Mouse (Mus musculus): ENCODE data around the gene Ifit3b. TPM values are rescaled to one million over a fixed set of nuclear protein-coding genes. Genes with fewer than 3 reads are reported as not detected.
"Not testable (repeated sequence)": the region's sequence is repeated elsewhere in the genome, so short reads cannot be mapped to it uniquely, and the experiment has no call there.

Gene Ifit3b
- 1 to 10 TPM; 1.1 to 1.4 TPM for total RNA-seq (2021)

DNA sequence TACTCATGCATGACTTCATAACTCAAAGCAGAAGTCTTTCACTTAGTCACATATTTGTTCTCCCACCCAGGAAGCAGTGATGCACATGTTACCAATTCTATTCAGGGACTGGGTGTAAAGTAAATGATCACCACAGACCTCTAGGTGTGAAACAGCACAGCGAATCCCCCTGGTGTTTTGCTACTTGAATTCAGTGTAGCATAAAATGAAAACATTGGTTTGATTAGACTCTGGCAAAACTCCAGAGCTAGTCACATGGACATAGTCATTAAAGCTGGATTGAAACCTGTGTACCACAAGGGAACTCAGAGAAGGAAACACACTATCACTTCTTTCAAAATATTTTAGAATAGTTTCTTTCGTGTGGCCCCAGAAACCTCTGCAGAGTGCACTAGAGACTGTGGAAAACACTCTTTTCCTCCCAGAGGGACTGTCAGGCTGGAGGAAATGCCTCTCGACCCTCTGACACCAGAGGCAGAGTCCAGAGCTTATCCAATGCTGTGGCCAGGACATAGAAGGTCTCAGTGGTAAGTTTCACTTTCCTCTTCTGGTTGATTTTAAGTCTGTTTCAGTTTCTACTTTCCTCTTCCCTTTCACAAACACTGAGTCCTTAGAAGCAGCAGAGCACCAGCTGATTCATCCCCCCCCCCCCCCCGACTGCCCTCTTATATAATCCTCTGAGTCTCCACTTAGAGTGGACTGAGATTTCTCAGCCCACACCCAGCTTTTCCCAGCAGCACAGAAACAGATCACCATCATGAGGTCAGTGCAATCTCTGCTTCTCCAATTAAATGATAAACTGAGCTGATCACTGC, at the start of gene Ifit3b:
TSS of gene Ifit3b (plus strand) at position 734 of the 815 bp plus-strand sequence.
- not testable (repeated sequence) for DNase-seq

DNA sequence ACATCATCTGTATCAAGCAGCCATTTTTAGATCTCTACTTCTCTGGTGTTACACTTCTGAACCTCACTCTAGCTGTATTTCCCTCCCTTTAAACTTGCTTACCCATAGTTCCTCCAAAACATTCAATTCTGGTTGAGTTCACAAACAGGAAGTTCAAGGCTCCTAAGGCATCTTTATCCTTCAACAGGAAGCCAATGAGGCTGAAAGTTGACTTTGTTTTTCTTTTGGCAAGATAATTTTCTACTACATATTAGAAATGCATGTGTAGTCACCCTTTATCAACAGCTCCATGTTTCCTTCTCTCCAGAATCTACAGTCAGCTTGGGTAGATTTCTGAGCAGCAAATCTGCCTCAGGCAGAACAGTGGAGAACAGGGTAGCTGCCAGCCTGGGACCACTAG, 45.2 kb upstream of the Ifit3b start:
- DNase-seq, result no peak

DNA sequence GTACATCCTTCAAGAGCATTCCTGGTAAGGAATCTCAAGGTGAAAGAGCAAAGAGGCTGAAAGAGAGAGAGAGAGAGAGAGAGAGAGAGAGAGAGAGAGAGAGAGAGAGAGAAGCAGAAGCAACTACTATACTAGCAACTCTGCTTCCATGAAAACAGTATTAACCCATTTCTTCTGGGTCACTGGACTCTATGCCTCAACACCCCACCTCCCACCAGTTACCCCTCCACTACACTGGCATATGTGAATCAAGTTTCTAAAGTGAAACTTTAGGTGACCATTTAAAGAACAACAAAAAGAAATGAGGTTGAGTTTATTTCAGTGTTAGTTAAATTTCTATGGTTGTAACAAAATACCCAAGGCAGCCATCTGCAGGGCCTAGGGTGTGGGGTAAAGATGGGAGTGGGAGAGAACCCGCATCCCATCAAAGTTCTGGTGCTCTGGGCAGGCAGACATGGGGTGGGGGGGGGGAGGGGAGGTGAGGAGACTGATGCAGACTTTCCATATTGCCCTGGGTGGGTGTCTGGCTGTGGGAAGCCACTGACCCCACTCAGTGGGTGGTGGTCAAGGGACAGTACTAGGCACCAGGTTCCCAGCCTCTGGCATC, 41.5 kb upstream of the Ifit3b start:
- no peak for DNase-seq

DNA sequence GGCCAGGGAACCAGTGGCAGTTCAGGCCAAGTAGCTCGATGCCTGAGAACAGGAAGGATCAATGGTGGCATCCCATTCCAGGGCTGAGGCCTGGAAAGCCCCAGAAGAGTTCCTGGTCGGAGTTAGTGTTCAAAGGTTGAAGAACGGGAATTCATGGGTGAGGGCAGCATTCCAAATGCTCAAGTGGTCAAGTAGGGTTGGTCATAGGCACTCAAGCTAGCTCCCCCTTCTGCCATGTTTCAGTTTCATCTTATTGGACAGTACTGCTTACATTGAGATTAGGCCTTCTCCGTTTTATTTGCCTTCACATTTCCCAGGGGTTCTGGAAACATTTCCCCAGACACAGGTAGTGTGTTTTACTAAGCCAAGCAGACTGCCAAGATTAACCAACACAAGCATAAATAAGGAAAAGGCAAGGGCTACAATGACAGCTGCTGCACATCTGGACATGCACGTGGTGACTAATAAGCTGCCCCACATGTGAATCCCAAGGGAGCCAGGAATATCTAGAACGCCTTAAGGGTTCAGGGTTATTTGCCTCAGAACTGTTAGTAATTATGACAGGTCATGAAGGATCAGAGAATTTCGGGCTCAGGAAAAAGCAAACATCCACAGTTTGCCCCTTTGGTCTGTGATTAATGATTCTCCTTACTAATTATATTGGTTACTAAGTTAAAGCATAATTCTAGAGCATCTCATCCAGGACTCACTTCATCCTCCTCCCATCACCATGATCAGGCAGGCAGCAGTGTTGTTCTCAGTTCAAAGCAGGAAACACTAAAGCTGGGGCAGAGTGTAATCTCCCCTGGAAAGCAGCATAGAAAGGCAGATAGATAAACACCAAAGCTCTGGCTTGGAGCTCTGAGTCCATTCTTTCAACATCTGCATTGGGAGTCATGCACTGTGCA, 38.5 kb upstream of the Ifit3b start:
- no peak for DNase-seq

DNA sequence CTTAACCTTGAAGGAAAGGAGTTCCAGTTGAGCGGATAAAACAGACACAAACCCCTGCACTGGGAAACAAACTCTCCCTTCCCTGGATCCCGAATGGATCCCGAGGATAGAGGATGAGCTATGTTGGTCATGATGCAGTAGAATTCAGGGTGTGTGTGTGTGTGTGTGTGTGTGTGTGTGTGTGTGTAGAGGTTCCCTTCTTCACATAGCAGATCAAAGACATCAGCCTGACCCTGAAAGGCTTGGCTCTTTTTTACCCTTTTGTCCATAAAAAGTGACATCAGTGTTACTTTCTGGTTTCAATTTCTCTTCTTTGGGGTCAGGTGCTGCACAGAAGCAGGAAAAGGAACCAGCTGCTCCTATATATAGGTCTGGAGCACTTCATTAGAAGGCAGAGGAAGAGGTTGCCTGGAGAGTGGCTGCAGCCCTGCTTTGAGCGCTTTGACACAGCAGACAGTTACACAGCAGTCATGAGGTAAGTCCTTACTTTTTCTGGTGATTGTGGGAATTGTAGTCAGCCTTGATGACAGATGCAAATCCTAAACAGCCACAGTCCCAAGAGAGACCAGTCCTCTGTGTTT, 37.8 kb upstream of the Ifit3b start:
- DNase-seq, result no peak

DNA sequence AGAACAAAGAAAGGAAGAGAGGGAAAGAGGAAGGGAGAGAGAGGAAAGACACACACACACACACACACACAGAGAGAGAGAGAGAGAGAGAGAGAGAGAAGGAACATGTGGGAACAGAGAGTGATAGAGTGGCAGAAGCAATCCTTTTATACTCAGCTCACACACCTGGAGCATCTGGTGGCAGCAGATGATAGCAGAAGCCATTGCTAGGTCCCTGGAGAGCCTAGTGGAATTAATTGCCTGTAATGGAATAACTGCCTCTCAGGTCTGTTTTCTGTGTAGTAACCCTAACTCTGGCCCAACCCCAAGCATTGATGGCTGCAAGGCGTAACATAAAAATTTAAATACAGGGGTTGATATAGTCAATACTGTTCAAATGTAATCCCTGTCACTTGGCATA, 36.7 kb upstream of the Ifit3b start:
- DNase-seq, result no peak

DNA sequence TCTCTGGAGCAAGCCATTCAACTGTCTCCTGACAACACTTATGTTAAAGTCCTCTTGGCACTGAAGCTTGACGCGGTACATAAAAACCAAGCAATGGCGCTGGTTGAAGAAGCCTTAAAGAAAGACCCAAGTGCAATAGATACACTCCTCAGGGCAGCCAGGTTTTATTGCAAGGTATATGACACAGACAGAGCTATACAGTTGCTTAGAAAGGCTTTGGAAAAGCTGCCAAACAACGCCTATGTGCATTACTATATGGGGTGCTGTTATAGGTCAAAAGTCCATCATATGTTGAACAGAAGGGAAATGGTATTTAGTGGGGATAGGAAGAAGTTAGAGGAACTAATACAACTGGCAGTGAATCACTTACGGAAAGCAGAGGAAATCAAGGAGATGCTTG, 34.1 kb upstream of the Ifit3b start:
- no peak for DNase-seq

DNA sequence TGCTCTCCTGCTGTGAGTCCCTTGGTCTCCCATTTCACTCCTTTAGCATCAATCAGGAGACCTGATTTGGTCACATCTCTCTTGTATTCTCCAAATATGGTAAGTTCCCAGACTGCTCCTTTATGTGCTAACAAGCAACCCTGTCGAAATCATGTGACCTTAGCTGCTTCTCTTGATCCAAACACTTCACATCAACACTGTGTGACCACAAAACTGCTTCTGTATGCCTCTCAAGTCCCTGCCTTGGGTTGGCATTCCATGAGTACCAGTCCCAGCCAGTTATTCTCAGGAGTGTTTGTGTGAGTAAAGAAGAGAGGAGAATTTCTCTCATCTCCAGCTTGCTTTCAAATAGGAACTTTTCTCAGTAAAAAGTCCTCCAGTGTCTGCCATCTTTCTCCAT, 30.6 kb upstream of the Ifit3b start:
- no peak for DNase-seq

DNA sequence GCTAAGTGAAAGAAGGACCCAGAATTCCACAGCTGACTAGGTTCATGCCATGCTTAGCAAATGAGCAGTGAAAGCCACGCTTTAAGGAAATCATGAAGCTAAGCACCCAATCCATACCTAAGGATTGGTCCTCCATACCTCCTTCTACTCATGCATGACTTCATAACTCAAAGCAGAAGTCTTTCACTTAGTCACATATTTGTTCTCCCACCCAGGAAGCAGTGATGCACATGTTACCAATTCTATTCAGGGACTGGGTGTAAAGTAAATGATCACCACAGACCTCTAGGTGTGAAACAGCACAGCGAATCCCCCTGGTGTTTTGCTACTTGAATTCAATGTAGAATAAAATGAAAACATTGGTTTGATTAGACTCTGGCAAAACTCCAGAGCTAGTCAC, 25.1 kb upstream of the Ifit3b start:
- not testable (repeated sequence) for DNase-seq

DNA sequence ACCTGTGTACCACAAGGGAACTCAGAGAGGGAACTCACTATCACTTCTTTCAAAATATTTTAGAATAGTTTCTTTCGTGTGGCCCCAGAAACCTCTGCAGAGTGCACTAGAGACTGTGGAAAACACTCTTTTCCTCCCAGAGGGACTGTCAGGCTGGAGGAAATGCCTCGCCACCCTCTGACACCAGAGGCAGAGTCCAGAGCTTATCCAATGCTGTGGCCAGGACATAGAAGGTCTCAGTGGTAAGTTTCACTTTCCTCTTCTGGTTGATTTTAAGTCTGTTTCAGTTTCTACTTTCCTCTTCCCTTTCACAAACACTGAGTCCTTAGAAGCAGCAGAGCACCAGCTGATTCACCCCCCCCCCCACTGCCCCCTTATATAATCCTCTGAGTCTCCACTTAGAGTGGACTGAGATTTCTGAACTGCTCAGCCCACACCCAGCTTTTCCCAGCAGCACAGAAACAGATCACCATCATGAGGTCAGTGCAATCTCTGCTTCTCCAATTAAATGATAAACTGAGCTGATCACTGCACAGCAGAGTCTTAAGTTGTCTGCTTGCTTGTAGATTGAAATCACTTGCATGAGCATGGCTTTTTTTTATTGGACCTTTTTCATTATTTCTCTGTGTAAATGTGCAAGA, 24.5 kb upstream of the Ifit3b start, which contains the start of gene Ifit3:
TSS of gene Ifit3 (plus strand) at position 406 of the 641 bp plus-strand sequence.
- DNase-seq, result not testable (repeated sequence)

DNA sequence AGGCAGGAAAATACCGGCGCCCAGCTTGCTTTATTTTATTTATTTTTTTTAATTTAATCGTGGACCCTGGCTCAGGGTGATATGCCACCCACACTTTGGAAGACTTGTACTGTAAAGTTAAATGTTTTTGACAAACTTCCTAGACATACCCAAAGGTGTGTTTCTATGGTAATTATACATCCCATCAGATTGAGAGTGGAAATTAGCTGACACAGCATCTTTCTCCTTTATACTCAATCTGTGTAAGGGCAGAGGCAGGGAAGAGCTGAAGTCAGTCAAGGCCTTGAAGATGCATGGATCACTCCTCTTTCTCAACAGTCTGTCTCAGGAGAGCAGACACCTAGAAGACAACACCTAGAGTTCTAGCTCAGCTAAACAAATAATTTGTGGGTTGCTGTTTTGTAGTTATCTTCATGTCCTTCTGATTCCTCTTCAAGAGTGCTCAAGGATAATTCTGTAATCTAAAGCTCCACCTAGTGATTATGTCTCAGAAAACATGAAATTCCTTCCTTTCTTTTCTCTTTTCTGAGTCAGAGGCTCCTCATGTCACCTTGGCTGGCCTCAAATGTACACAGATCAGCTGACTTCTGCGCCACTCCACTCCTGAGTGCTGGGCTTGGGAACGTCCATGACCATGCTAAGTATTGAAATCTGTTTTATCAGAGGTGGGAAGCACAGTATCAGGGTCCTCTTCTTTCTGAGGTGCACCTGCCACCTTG, 21.9 kb upstream of the Ifit3b start:
- DNase-seq, result not testable (repeated sequence)

DNA sequence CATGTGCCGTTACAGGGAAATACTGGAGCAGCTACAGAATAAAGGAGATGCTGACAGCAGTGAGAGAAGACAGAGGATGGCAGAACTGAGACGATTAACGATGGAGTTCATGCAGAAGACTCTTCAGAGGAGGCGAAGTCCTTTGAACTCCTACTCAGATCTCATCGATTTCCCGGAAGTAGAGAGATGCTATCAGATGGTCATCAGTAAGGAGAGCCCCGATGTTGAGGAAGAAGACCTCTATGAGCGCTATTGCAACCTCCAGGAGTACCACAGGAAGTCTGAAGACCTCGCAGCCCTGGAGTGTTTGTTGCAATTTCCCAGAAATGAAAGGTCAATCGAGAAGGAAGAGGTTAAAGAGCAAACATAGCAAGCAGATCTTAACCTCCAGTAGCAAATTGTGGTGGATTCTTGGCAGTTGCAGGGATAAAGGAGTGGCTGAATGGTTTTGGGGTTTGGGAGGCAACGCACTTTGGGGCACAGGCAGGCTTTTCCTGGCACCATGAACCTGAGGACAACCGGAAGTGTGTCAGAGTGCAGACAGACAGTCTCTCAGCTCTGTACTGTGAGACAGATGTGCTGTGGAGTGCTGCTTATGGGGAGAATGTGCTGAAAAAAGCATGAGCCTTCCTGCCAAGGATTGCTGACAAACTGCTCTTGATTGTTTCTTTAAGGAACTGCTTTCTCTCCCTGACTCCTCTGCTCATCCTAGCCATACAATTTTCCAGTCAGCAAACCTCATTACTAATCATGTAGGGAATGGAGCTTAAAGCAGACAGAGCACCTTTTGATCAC, 19.7 kb upstream of the Ifit3b start:
- not testable (repeated sequence) for DNase-seq

DNA sequence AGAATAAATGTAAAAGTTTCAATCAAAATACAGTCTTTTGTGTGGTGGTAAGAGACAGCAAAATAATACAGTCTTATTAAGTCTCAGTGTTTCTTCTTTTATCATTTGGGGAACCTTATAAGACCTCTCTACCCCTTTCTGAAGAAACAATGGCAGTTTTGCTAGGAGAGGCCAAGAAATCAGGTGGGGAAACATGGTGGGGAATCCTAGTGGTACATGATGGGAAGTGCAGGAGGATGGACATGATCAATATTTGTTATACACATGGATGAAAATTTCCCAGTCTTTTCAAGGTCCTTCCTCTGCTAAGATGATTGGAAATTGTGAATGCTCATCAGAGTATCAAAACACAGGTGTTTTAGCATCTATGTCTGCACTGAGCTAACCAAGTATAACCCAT, 18.8 kb upstream of the Ifit3b start:
- no peak for DNase-seq

DNA sequence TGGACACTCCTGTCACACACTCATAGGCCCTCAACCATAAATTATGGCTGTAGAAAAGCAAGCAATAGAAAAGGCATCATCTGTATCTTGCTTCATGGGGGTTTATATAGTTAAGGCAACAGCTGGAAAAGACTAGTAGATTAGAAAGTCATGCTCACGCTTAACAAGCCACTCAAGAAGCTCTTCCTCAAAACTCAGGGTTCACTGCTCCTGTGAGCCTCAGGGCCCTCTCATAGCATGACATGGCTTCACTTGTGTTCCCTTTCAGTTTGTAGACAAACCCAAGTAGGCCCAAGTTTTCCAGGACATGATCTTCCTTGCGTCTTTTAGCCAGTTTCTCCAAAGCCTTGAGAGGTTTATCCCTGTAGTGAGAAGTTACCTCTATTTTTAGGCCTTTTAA, 14.3 kb upstream of the Ifit3b start:
- no peak for DNase-seq

DNA sequence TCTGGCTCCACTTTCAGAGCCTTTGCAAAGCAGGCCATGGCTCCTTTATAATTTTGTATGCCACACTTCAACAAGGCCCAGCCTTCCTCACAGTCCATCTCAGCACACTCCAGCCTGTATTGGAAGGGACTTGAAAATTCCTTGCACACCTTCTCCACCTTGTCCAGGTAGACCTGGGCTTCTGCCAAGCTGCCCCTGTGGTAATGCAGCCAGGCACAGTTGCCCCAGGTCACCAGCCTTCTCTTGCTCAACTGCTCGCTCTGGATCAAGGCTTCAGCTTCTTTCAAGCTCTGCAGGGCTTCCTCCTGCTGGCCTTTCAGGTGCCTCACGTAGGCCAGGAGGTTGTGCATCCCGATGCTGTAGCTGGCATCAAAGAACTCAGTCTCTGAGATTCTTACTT, 13.2 kb upstream of the Ifit3b start:
- not testable (repeated sequence) for DNase-seq

DNA sequence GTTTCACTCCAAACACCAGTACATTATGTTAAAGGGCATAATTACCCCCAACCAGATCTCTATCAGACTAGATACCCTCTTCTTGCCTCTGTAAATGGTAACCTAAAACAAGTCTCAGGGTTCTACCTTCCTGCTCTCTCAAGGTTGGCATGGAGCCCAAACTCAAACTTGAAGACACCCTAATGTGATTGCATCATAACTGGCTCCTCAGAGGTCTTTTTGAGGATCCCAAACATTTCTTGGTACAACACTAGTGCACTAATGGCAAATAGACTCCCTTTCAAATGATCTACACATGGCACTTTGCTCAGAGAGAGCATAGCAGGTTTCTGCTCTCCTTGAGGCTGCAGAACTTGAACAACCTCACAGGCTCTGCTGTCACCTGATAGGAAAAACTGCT, 11.0 kb upstream of the Ifit3b start:
- DNase-seq, result no peak

DNA sequence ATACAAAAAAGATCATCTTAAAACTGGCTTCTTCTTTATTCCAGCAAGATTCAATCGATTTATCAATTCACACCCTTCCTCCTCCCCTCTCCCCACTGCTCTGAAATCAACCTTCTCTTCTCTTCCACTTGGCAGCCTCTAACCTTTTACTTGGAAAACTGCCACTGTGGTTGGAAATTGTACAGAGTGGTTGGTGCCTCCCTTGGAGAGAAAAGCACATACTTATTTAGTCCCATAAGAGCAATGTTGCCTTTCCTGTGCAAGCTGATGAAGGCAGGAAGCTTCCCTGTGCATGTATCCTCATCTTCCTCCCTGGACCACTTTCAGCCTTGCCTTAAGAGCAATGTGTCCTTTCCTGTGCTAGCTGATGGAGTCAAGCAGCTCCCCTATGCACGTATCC, 9.4 kb upstream of the Ifit3b start:
- DNase-seq, result peak; percentile 34 to 45

DNA sequence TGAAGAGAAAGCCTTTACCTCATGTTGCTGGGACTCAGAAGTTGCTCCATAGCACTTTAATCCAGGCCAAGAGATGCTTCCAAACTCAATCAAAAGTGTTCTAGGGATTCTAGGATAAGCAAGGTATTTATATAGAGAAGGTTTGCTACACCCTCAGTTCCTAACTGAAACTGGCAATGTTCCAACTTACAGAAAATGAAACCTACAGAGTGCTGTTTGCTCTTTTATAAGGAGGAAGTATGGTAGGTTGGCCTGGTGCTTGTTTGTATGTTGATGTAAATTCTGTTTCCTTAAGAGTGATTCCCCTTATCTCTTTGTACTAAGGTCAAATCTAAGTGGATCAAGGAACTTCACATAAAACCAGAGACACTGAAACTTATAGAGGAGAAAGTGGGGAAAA, 8.5 kb upstream of the Ifit3b start:
- not testable (repeated sequence) for DNase-seq

DNA sequence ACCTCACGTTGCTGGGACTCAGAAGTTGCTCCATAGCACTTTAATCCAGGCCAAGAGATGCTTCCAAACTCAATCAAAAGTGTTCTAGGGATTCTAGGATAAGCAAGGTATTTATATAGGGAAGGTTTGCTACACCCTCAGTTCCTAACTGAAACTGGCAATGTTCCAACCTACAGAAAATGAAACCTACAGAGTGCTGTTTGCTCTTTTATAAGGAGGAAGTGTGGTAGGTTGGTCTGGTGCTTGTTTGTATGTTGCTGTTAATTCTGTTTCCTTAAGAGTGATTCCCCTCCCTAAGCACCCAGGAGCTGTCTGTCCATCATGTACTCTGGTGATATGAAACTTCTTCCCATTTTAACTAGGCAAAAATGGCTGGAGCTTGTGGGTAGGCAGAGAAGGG, 5.9 kb upstream of the Ifit3b start, which contains the start of gene Ifit1bl1:
TSS of gene Ifit1bl1 (minus strand) at position 69 of the 400 bp plus-strand sequence.
- DNase-seq, result not testable (repeated sequence)

DNA sequence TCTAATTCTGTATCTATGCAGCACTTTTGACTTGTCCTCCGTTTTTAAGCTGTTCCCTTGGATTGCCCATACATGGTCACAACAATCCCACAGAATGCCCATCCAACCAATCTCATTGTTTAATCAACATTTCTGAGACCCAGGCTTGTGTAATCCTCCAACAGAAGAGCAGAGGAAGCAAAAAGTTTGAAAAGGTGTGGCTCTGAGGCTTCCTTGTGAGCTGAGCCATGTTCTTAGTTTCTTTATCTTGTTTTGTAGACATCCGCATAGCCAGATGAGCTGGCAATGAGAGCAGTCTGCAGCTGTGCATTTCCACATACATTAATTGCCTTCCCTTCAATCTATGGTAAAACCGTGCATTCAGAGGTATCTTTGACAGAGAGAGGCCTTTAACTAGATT, 2.3 kb upstream of the Ifit3b start:
- no peak for DNase-seq
